Mouse (Mus musculus): ENCODE measurements around the gene Arhgap10.

- no peak for TF ChIP-seq FLI1 (IDR thresholded peaks at IDR 0.05; ENCODE audit: low read length)
- TF ChIP-seq GATA1 (IDR thresholded peaks at IDR 0.05; ENCODE audit: borderline replicate concordance, low read length) = no peak
Measured at GRCm38 (mm10) chr8:77544428-77544827, 26.7 kb upstream of the Arhgap10 start.

Data from megakaryocyte, embryonic 14.5 days (primary cell).